Mouse (Mus musculus): ENCODE measurements around the gene Mical3. TPM values are rescaled to one million over a fixed set of nuclear protein-coding genes. Genes with fewer than 3 reads are reported as not detected.
A peak's percentile ranks its signal among the peaks of the same experiment; 100 is the strongest.
"Not testable (repeated sequence)": the region's sequence is repeated elsewhere in the genome, so short reads cannot be mapped to it uniquely, and the experiment has no call there.

Gene Mical3
- polyA plus RNA-seq, 1 experiment from 2014 or later = 50.0 TPM

DNA sequence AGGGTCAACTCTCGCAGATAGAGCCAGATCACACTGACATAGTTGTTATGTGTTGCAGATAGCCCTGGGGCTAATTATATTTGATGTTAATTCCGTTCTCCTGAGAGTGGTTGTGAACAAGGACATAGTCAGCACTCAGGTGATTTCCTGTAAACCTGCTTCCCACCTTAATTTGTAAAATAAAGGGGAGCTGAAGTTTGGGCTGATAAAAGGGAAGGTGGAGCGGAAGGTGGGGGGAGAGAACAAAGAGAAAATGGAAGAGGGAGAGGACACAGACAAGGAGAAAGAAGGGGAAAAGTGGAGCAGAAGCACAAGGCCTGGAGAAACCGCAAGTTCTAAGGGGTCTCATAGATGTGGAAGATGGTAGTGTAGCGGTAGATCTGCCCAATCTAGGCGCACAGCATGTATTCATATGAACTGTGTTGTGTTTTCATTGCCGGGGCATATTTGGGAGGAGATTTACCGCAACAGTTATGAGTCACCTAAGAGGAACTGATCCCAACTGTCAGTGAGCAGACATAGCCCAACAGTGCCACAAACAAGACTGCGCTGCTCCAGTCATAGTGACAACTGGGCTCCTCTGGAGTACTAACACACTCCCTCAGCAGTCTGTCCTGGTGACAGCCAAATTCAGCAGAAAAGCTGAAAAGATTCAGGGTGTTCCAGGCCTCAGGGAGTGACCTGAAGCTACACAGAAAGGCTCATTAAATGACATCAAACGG, 222.8 kb downstream of the Mical3 start:
- H3K4me3 ChIP-seq; H3K4me2 ChIP-seq; H3K36me3 ChIP-seq (replicated peaks); H3K27me3 ChIP-seq (replicated peaks); H3K9ac ChIP-seq; H3K27ac ChIP-seq; H3K9me3 ChIP-seq; ATAC-seq (replicated peaks); H3K4me1 ChIP-seq: not testable (repeated sequence)
- 89% methylated on average over 10 of the region's 10 CpGs for WGBS

DNA sequence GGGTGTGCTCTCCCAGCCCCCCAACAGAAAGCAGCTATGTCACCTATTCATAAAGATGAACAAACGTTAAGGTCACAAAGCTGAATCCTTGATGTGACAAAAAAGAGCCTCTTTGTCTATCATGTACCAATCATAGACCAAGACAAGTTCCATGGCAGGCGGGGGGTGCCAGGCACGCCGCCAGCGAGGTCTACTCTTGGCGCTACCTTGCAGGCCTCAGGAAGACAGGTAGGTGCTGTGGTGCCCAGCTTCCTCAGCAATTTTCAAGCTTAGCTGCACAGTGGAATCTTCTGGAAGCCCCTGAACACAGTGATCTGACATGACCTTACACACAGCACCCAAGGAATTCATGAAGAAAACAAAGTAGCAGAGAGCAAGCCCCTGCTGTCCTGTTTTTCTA, 224.3 kb downstream of the Mical3 start:
- 91% methylated on average over 6 of the region's 6 CpGs for WGBS
- H3K27ac ChIP-seq = no peak overlapping the region
- H3K9ac ChIP-seq = no peak overlapping the region

DNA sequence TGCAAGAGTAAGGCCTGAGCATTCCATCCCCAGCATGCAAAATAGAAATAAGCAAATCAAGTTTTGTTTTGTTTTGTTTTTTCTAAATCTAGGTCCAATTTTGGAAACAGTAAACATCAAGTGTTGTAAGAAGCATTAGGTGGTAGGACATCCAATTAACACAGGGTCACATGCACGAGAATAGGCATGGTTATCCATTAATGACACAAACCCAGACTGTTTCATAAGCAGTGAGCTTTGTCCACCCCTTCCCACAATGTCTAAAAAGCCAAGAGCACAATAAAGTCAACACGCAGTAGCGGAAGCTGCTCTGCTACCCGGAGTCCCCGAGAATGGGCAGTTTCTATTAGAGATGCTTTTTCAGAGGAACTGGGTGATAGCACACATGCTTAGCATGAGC, 225.7 kb downstream of the Mical3 start:
- H3K36me3 ChIP-seq (replicated peaks) = no peaks in the 10 kb centered on the region
- no peak overlapping the region for H3K27ac ChIP-seq
- H3K9ac ChIP-seq = no peak overlapping the region
- 82% methylated on average over 5 of the region's 5 CpGs for WGBS
- H3K4me1 ChIP-seq = no peaks in the 10 kb centered on the region
- no peaks in the 10 kb centered on the region for H3K27me3 ChIP-seq (replicated peaks)
- H3K9me3 ChIP-seq = no peaks in the 10 kb centered on the region
- no peak for ATAC-seq (replicated peaks)
- no peak overlapping the region for H3K4me2 ChIP-seq
- H3K4me3 ChIP-seq = no peak overlapping the region

More for the DNA sequence above, 224.3 kb downstream of the Mical3 start:
- H3K9me3 ChIP-seq = no peaks in the 10 kb centered on the region
- no peak for ATAC-seq (replicated peaks)
- H3K4me2 ChIP-seq = no peak overlapping the region
- no peaks in the 10 kb centered on the region for H3K4me1 ChIP-seq
- no peaks in the 10 kb centered on the region for H3K27me3 ChIP-seq (replicated peaks)
- H3K4me3 ChIP-seq = no peak overlapping the region
- no peaks in the 10 kb centered on the region for H3K36me3 ChIP-seq (replicated peaks)

DNA sequence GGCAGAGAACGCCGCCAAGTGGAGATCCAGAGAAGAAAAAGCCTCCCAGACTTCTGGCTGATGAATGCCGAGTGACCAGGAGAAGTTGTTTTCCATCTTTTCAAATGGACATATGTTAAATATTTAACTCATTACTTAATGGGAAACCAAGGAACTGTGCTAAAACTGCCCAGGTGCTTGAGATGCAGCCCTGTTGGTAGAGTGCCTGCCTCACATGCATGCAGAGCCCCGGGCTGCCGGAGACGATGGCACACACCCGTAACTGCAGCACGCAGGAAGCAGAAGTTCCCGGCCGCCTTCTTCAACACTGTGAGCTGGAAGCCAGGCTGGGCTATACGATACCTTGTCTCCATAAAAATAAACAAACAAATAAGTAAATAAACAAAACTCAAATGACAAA, 226.8 kb downstream of the Mical3 start:
- 94% methylated on average over 11 of the region's 11 CpGs for WGBS

DNA sequence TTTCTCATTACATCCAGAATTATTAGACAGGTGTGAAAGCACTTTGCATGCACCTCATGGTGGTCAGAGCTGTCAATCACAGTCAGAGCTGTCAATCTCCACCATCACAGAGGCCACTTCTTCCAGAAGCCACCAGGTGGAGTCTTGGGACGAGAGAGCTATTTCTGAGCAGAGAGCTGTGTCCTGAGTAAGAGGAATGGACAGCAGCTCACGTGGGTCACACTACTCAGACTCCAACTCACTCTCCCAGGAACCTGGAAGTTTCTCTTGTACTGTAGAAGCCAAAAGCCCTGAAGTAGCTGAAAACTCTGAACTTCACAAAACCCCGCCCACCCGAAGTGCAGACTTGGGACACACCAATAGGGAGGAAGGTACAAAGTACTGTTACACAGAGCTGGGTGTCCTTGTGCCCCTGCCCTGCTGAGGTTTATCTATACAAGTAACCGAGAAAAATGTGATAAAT, 227.3 kb downstream of the Mical3 start:
- no peak overlapping the region for H3K27ac ChIP-seq
- H3K4me1 ChIP-seq = no peaks in the 10 kb centered on the region
- no peaks in the 10 kb centered on the region for H3K9me3 ChIP-seq
- 56% methylated on average over 5 of the region's 5 CpGs for WGBS
- no peaks in the 10 kb centered on the region for H3K36me3 ChIP-seq (replicated peaks)
- no peak overlapping the region for H3K4me2 ChIP-seq
- ATAC-seq (replicated peaks) = no peak
- no peaks in the 10 kb centered on the region for H3K27me3 ChIP-seq (replicated peaks)
- no peak overlapping the region for H3K4me3 ChIP-seq
- H3K9ac ChIP-seq = no peak overlapping the region

More for the DNA sequence above, 226.8 kb downstream of the Mical3 start:
- no peak overlapping the region for H3K9ac ChIP-seq
- no peak overlapping the region for H3K4me3 ChIP-seq
- no peaks in the 10 kb centered on the region for H3K4me1 ChIP-seq
- no peaks in the 10 kb centered on the region for H3K36me3 ChIP-seq (replicated peaks)
- no peaks in the 10 kb centered on the region for H3K27me3 ChIP-seq (replicated peaks)
- no peak overlapping the region for H3K27ac ChIP-seq
- no peaks in the 10 kb centered on the region for H3K9me3 ChIP-seq
- H3K4me2 ChIP-seq = no peak overlapping the region
- ATAC-seq (replicated peaks) = no peak

DNA sequence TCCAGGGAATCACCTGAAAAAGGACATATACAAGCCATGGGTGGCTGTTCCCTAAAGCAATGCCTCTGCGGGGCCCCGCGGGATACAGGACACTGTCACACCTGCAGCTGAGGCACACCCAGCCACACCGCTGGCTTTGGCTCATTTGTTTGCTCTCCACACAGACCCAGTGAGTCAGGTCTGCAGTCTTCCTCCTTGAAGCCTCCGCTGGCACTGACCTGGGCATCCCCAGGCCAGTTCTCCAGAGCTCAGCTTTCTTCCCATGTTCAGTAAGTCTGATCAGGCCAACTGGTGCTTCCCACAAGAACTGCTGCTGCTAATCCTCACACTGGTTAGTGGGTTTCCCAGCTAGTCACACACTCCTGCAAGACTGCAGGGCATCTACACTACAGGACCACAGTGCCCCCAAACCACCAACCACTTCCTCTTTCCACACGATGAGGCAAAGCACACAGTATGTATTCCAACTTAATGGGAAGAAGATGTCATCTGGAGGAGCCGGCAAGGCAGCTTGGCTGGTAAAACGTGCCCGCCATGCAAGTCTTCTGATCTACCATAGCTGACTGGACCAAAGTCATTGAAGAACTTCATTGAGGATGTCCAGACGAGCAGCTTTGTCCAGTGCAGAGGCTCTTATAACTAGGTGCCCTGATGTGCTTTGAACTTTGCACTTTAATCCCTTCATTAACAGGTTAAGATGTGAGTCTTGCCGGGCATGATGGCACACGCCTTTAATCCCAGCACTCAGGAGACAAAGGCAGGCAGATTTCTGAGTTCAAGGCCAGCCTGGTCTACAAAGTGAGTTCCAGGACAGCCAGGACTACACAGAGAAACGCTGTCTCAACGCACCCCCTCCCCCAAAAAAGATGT, 228.8 kb downstream of the Mical3 start:
- no peak overlapping the region for H3K27ac ChIP-seq

DNA sequence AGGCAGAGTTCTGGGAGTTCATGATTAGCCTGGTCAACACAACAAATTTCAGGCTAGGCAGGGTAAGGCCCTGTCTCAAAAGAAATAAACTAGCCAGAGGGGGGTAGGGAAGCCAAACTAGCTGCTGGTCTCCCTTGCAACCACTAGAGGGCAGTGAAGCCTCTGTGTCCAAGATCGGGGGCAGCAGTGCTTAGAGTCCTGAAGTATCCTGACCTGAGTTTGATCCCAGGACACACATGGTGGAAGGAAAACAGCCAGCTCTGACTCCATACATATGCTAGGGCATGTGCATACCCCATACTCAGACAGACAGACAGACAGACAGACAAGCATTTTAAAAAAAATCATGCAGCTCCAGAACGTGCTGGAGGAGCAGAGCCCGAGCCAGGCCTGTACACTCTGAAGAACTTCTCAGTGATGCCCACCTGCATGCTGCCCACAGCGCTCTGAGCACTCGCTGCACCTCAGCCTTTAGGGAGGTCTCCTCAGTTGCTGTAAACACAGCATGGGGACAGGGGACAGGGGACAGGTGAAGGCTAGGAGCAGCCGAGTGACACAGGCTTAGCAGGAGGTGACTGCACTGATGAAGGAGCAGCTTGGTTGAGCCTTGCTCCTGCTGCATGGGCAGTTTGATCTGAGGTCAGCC, 232.5 kb downstream of the Mical3 start:
- Histone ChIP-seq H3K4me2 (no peak overlapping the region), H3K4me3 (no peak overlapping the region), H3K9ac (no peak overlapping the region), H3K27ac (no peak overlapping the region), H3K9me3 (no peaks in the 10 kb centered on the region), H3K36me3 (replicated peaks) (peaks cover 14% of the 10 kb centered on the region; the same call in 1 of the 2 replicates), H3K27me3 (replicated peaks) (no peaks in the 10 kb centered on the region), H3K4me1 (no peaks in the 10 kb centered on the region)
- WGBS = 69% methylated on average over 6 of the region's 6 CpGs
- peak; percentile 57 for ATAC-seq (replicated peaks)

More for the DNA sequence above, 228.8 kb downstream of the Mical3 start:
- Histone ChIP-seq H3K27me3 (replicated peaks) (no peaks in the 10 kb centered on the region), H3K9me3 (no peaks in the 10 kb centered on the region), H3K9ac (no peak overlapping the region), H3K4me1 (no peaks in the 10 kb centered on the region), H3K4me3 (no peak overlapping the region), H3K36me3 (replicated peaks) (no peaks in the 10 kb centered on the region), H3K4me2 (no peak overlapping the region)
- ATAC-seq (replicated peaks) = no peak
- WGBS = 87% methylated on average over 14 of the region's 14 CpGs

DNA sequence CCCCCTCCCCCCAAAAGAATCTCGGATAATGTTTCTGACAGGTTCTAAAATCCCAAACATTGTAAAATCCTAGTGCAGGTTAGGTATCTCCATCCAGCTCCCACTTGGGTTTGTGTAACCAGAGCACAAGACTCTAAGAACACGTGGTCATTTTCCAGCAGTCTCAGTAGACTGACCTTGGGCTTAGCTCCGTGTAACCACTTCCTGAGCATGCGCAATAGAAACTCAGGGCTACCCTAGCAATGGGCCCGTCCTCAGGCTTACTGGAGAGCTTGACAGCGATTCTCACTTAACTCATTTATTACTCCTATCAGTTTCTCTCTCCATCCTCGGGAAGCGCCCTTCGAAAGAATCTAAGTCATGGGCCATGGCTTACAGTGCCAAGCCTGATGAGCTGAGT, 236.3 kb downstream of the Mical3 start:
- 94% methylated on average over 9 of the region's 9 CpGs for WGBS
- Histone ChIP-seq H3K27me3 (replicated peaks) (no peaks in the 10 kb centered on the region), H3K4me3 (no peak overlapping the region), H3K9me3 (no peaks in the 10 kb centered on the region), H3K27ac (no peak overlapping the region), H3K4me1 (no peaks in the 10 kb centered on the region), H3K36me3 (replicated peaks) (peaks cover 26% of the 10 kb centered on the region), H3K9ac (no peak overlapping the region), H3K4me2 (no peak overlapping the region)
- ATAC-seq (replicated peaks) = no peak

DNA sequence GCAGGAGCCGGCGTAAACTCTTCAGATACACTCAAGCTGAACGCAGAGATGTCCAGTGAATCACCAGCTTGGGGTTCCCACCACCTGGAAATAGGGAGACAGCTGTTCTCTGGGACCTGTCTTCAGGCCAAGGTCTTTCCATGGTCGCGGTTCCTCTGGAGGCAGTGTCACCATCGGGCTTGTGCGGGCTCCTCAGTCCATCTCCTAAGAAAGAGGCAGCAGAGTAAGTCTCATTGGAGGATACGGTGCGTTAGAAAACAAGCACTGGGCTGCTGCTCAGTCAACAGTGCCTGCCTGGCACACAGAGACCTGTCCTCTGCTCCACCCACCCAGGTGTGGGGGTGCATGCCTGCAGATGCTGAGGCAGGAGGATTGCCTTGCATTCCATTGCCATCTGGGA, 236.7 kb downstream of the Mical3 start:
- Histone ChIP-seq H3K4me3 (no peak overlapping the region), H3K36me3 (replicated peaks) (peaks cover 26% of the 10 kb centered on the region), H3K27me3 (replicated peaks) (no peaks in the 10 kb centered on the region), H3K27ac (no peak overlapping the region), H3K9me3 (no peaks in the 10 kb centered on the region), H3K4me1 (no peaks in the 10 kb centered on the region), H3K9ac (no peak overlapping the region), H3K4me2 (no peak overlapping the region)
- 96% methylated on average over 9 of the region's 9 CpGs for WGBS
- ATAC-seq (replicated peaks) = no peak

DNA sequence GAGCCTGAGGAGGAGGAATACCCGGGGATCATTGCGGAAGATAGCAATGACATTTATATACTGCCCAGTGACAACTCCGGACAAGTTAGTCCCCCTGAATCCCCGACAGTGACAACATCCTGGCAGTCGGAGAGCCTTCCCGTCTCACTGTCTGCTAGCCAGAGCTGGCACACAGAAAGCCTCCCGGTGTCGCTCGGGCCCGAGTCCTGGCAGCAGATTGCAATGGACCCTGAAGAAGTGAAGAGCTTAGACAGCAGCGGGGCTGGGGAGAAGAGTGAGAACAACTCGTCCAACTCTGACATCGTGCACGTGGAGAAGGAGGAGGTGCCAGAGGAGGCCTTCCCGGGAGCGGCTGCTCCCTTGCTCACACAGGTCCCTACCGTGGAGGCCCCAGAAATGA, 244.1 kb downstream of the Mical3 start:
- whole genome bisulfite sequencing = 93% methylated on average over 17 of the region's 17 CpGs
- ATAC-seq (replicated peaks) = no peak
- no peak overlapping the region for H3K4me3 ChIP-seq
- no peak overlapping the region for H3K27ac ChIP-seq
- no peak overlapping the region for H3K4me2 ChIP-seq
- H3K9me3 ChIP-seq = no peaks in the 10 kb centered on the region
- H3K36me3 ChIP-seq (replicated peaks) = peaks cover 27% of the 10 kb centered on the region; the same call in 1 of the 2 replicates
- no peaks in the 10 kb centered on the region for H3K4me1 ChIP-seq
- no peak overlapping the region for H3K9ac ChIP-seq
- no peaks in the 10 kb centered on the region for H3K27me3 ChIP-seq (replicated peaks)

DNA sequence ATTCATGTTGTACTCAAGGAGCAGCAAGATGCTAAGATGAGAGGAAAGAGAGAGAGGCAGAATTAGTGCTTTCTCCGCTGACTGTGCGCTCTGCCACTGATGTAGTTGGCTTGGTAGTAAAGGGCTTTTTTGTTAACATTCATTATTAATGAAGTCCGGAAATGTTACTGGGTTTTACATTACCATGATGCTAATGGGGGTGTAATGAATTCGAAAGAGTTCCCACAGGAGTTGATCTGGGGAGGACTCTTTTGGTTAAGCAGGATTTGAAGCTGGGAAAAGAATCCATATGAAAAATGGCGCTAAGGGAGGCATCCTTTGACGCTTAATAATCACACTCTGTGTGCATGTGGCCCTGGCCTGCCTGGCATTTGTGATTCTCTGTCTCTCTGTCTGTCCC, 246.4 kb downstream of the Mical3 start:
- no peaks in the 10 kb centered on the region for H3K9me3 ChIP-seq
- 56% methylated on average over 6 of the region's 6 CpGs for WGBS
- H3K4me3 ChIP-seq = no peak overlapping the region
- no peak overlapping the region for H3K9ac ChIP-seq
- peaks cover 22% of the 10 kb centered on the region; the same call in 1 of the 2 replicates for H3K36me3 ChIP-seq (replicated peaks)
- no peaks in the 10 kb centered on the region for H3K27me3 ChIP-seq (replicated peaks)
- H3K27ac ChIP-seq = peak overlapping the region; percentile 34; the same call in 1 of the 2 replicates
- no peak overlapping the region for H3K4me2 ChIP-seq
- ATAC-seq (replicated peaks) = peak; percentile 45; the same call in 1 of the 2 replicates
- no peaks in the 10 kb centered on the region for H3K4me1 ChIP-seq
